13 mouse cellular contexts compared by ENCODE assay signal in genomic region chr10:94329962-94330361, GRCm38 (mm10). TPM values are rescaled to one million over a fixed set of nuclear protein-coding genes. Genes with fewer than 3 reads are reported as not detected.
DNase-seq lines count a peak whose midpoint lies in the region; ATAC-seq and TF ChIP-seq lines count a peak whose summit lies in the region.
"Had no signal": no experiment of that assay in that cellular context is flagged by ENCODE, and none has a peak within 500 bp of the region (broad histone marks: within the 10 kb centered on the region; RNA-seq: fewer than 3 reads in every experiment).

No protein-coding gene starts in this region.

- H3K4me2 ChIP-seq in hindbrain, postnatal 0 days (ENCODE audit: low read depth, low read length): no peak overlapping the region
- H3K4me2 ChIP-seq: liver, embryonic 11.5 days; neural tube, embryonic 12.5 days; stomach, embryonic 15.5 days had no signal

- peak; percentile 77 for ATAC-seq in hindbrain, postnatal 0 days
- ATAC-seq: inflammation-experienced regulatory T-cells, adult 6 months had no signal

- 33% methylated on average over 5 of the region's 5 CpGs for WGBS in hindbrain, postnatal 0 days

- no peaks in the 10 kb centered on the region for H3K4me1 ChIP-seq in hindbrain, postnatal 0 days (ENCODE audit: insufficient read depth, low read length)
- H3K4me1 ChIP-seq: neural tube, embryonic 12.5 days; stomach, embryonic 15.5 days had no signal

- H3K9ac ChIP-seq in hindbrain, postnatal 0 days (replicated peaks; ENCODE audit: low read length): no peak overlapping the region
- H3K9ac ChIP-seq: neural tube, embryonic 12.5 days; stomach, embryonic 15.5 days had no signal

- no peak overlapping the region for H3K4me3 ChIP-seq in hindbrain, postnatal 0 days (ENCODE audit: low read length)
- H3K4me3 ChIP-seq: neural tube, embryonic 12.5 days; stomach, embryonic 15.5 days had no signal

- TF ChIP-seq CTCF in hindbrain, postnatal 0 days (IDR thresholded peaks at IDR 0.05; ENCODE audit: low read depth): no peak

- H3K27me3 ChIP-seq in hindbrain, postnatal 0 days (ENCODE audit: insufficient read depth, low read length): no peaks in the 10 kb centered on the region
- H3K27me3 ChIP-seq: neural tube, embryonic 12.5 days; stomach, embryonic 15.5 days had no signal

- H3K9me3 ChIP-seq in hindbrain, postnatal 0 days (ENCODE audit: low read length): peaks cover 2% of the 10 kb centered on the region; the same call in 1 of the 2 replicates
- H3K9me3 ChIP-seq: stomach, embryonic 15.5 days had no signal

- peak; percentile 43 for DNase-seq in adrenal gland, adult 2 months
- DNase-seq in adrenal gland, postnatal 4 days (ENCODE audit: low spot score in 2 of 2): no peak
- DNase-seq in kidney, adult 9 months: peak; percentile 14
- DNase-seq in kidney, adult 11 months: no peak
- DNase-seq in MN1 (ENCODE audit: low spot score): peak; percentile 64
- DNase-seq in hindbrain, postnatal 0 days (ENCODE audit: low spot score): peak; percentile 77
- DNase-seq in B cell, adult 2 months: no peak
- no peak for DNase-seq in thymus, postnatal 14 days
- DNase-seq: embryo, embryonic 11 days had no signal

- H3K27ac ChIP-seq in hindbrain, postnatal 0 days: no peak overlapping the region
- H3K27ac ChIP-seq: neural tube, embryonic 12.5 days; stomach, embryonic 15.5 days had no signal

- H3K36me3 ChIP-seq in hindbrain, postnatal 0 days (ENCODE audit: insufficient read depth, low read length): no peaks in the 10 kb centered on the region
- H3K36me3 ChIP-seq: neural tube, embryonic 12.5 days; stomach, embryonic 15.5 days had no signal

RNA-seq across cellular contexts. Expression of gene Tmcc3, which starts 18.2 kb away (rescaled TPM):
- total RNA-seq in adrenal gland, adult 2 months (2021): 10 to 100 TPM; 13.0 to 22.8 TPM
- 4.9 and 6.9 TPM in 2 replicates for polyA plus RNA-seq in adrenal gland, adult 2 months (2012; rRNA removed)
- total RNA-seq in adrenal gland, postnatal 4 days (2021): 10 to 100 TPM; 23.7 to 23.9 TPM
- 9.7 and 10.5 TPM in 2 replicates for total RNA-seq in hindbrain, postnatal 0 days (2014; rRNA removed)
- polyA plus RNA-seq in hindbrain, postnatal 0 days (2015; fragmentation: Nextera tagmentation; extraction: Ambion mirVana): 15.3 and 17.2 TPM in 2 replicates

RNA-seq across cellular contexts. Expression of gene Gm4792, which starts 31.5 kb away (rescaled TPM):
- total RNA-seq in adrenal gland, adult 2 months (2021): not detected
- not detected in 2 replicates for polyA plus RNA-seq in adrenal gland, adult 2 months (2012; rRNA removed)
- under 1 TPM in 1 of 2 experiments, not detected in 1; 0.81 TPM for total RNA-seq in adrenal gland, postnatal 4 days (2021)
- total RNA-seq in hindbrain, postnatal 0 days (2014; rRNA removed): 1.2 and 1.3 TPM in 2 replicates
- 1.0 and 1.3 TPM in 2 replicates for polyA plus RNA-seq in hindbrain, postnatal 0 days (2015; fragmentation: Nextera tagmentation; extraction: Ambion mirVana)
- polyA plus RNA-seq: inflammation-experienced regulatory T-cells, adult 6 months; liver, embryonic 11.5 days; stomach, embryonic 15.5 days had no signal

Comparison
In these comparisons a context has a peak if more than half of its experiments do, and no peak if none do; other contexts are left out.
1. DNase-seq: peak in adrenal gland, adult 2 months (single experiment), kidney, adult 9 months (single experiment), MN1 (single experiment) and hindbrain, postnatal 0 days (single experiment); none in adrenal gland, postnatal 4 days (0 of 2), kidney, adult 11 months (single experiment), B cell, adult 2 months (0 of 2) and thymus, postnatal 14 days (single experiment).